Comparison of ENCODE assay signal across 30 mouse cellular contexts in genomic region chr1:37002316-37003008, GRCm38 (mm10). TPM values are rescaled to one million over a fixed set of nuclear protein-coding genes. Genes with fewer than 3 reads are reported as not detected.
A peak's percentile ranks its signal among the peaks of the same experiment; 100 is the strongest.
DNase-seq lines count a peak whose midpoint lies in the region; ATAC-seq and TF ChIP-seq lines count a peak whose summit lies in the region.
"Had no signal": no experiment of that assay in that cellular context is flagged by ENCODE, and none has a peak within 500 bp of the region (broad histone marks: within the 10 kb centered on the region; RNA-seq: fewer than 3 reads in every experiment).

No protein-coding gene starts in this region.

- no peak overlapping the region; the same call in 1 of the 2 replicates for H3K4me2 ChIP-seq in CH12.LX (ENCODE audit: insufficient read depth, low read depth, poor library complexity, severe bottlenecking)
- H3K4me2 ChIP-seq: embryonic facial prominence, embryonic 15.5 days; forebrain, embryonic 12.5 days; heart, embryonic 12.5 days; hindbrain, embryonic 14.5 days; liver, embryonic 15.5 days; lung, embryonic 15.5 days; neural tube, embryonic 13.5 days; stomach, embryonic 15.5 days had no signal

- H3K9me3 ChIP-seq in CH12.LX (replicated peaks; ENCODE audit: low read length) = no peaks in the 10 kb centered on the region
- H3K9me3 ChIP-seq: embryonic facial prominence, embryonic 10.5 days; embryonic facial prominence, embryonic 15.5 days; forebrain, embryonic 12.5 days; heart, embryonic 12.5 days; liver, embryonic 15.5 days; lung, embryonic 15.5 days; midbrain, embryonic 10.5 days; neural tube, embryonic 13.5 days; stomach, embryonic 15.5 days had no signal

- intact Hi-C loops in heart, postnatal 25 days (cut with DNase I) = no loop called here

- no peak for ATAC-seq in granulocyte monocyte progenitor cell, adult 5-6 weeks (replicated peaks; ENCODE audit: poor library complexity, severe bottlenecking)
- ATAC-seq: midbrain, embryonic 16.5 days had no signal

- no peak for TF ChIP-seq POLR2A in CH12.LX (IDR thresholded peaks at IDR 0.05; ENCODE audit: low read depth, low read length)

- no peaks in the 10 kb centered on the region for H3K27me3 ChIP-seq in CH12.LX (replicated peaks)
- H3K27me3 ChIP-seq: embryonic facial prominence, embryonic 15.5 days; forebrain, embryonic 12.5 days; heart, embryonic 12.5 days; liver, embryonic 15.5 days; lung, embryonic 15.5 days; neural tube, embryonic 13.5 days; stomach, embryonic 15.5 days had no signal

- TF ChIP-seq CTCF in CH12.LX (conservative IDR thresholded peaks at IDR 0.05 in 1 of 2, IDR thresholded peaks at IDR 0.05 in 1 of 2; ENCODE audit: low read depth in 2 of 2, low read length in 2 of 2) = peak in 1 of 2 experiments; percentile 25; a peak in 2 of 4 replicates

- no peak for TF ChIP-seq EP300 in CH12.LX (IDR thresholded peaks at IDR 0.05; ENCODE audit: low read length)

- TF ChIP-seq RAD21 in CH12.LX (IDR thresholded peaks at IDR 0.05; ENCODE audit: low read depth, low read length) = no peak; the same call in none of the 2 replicates

- H3K79me2 ChIP-seq in CH12.LX (replicated peaks; ENCODE audit: control insufficient read depth, extremely low read depth, insufficient read depth, poor library complexity, severe bottlenecking) = no peaks in the 10 kb centered on the region

- H3K9ac ChIP-seq in CH12.LX (ENCODE audit: insufficient read depth, low read depth) = no peak overlapping the region
- H3K9ac ChIP-seq: embryonic facial prominence, embryonic 15.5 days; forebrain, embryonic 12.5 days; heart, embryonic 12.5 days; hindbrain, embryonic 14.5 days; liver, embryonic 15.5 days; lung, embryonic 15.5 days; neural tube, embryonic 13.5 days; stomach, embryonic 15.5 days had no signal

- peak; percentile 37 for DNase-seq in heart, adult 11 months
- DNase-seq in heart, postnatal 25 days (ENCODE audit: low spot score) = no peak
- DNase-seq in 416B (ENCODE audit: low read depth) (peak; percentile 55), CH12.LX (ENCODE audit: extremely low read depth) (peak; percentile 24)
- DNase-seq in induced T-regulatory cell, adult 2 months (ENCODE audit: low read depth) = peak; percentile 79
- DNase-seq in gastrocnemius, postnatal 4 days (ENCODE audit: low spot score in 2 of 2) = no peak
- no peak for DNase-seq in frontal cortex, postnatal 25 days (ENCODE audit: low spot score in 2 of 2)
- DNase-seq: adrenal gland, adult 2 months; adrenal gland, postnatal 36 days; cerebellum, adult 8-10 months; cerebellum, postnatal 25 days; kidney, adult 18-20 months; kidney, postnatal 4 days; left cerebral cortex, postnatal 4 days; thymus, postnatal 14 days had no signal

- H3K4me3 ChIP-seq in CH12.LX (replicated peaks in 1 of 3; ENCODE audit: low read depth in 2 of 3, low read length in 2 of 3, poor library complexity in 1 of 3) = no peak overlapping the region
- H3K4me3 ChIP-seq: embryonic facial prominence, embryonic 10.5 days; embryonic facial prominence, embryonic 15.5 days; forebrain, embryonic 12.5 days; heart, embryonic 12.5 days; liver, embryonic 15.5 days; lung, embryonic 15.5 days; midbrain, embryonic 10.5 days; myocyte; neural tube, embryonic 13.5 days; stomach, embryonic 15.5 days had no signal

- H3K36me3 ChIP-seq in CH12.LX (replicated peaks in 1 of 2; ENCODE audit: control insufficient read depth in 1 of 2, insufficient read depth in 1 of 2, low read length in 1 of 2) = no peaks in the 10 kb centered on the region
- H3K36me3 ChIP-seq: embryonic facial prominence, embryonic 10.5 days; embryonic facial prominence, embryonic 15.5 days; forebrain, embryonic 12.5 days; heart, embryonic 12.5 days; liver, embryonic 15.5 days; lung, embryonic 15.5 days; midbrain, embryonic 10.5 days; neural tube, embryonic 13.5 days; stomach, embryonic 15.5 days had no signal

- dilution Hi-C loops in CH12.LX (cut with MboI; ENCODE audit: extremely low pct_ligation_motif_present, extremely low pct_unique_long_range_greater_than_20kb, low sequenced_read_pairs) = no loop called here

- no peak overlapping the region for H3K27ac ChIP-seq in CH12.LX (ENCODE audit: insufficient read depth, low read depth)
- H3K27ac ChIP-seq: embryonic facial prominence, embryonic 10.5 days; embryonic facial prominence, embryonic 15.5 days; forebrain, embryonic 12.5 days; hindbrain, embryonic 14.5 days; liver, embryonic 15.5 days; lung, embryonic 15.5 days; midbrain, embryonic 10.5 days; neural tube, embryonic 13.5 days; stomach, embryonic 15.5 days had no signal

- in situ Hi-C loops in CH12.LX (cut with MboI; ENCODE audit: low pct_ligation_motif_present, low pct_unique_long_range_greater_than_20kb, low sequenced_read_pairs) = no loop called here

- H3K4me1 ChIP-seq in CH12.LX (ENCODE audit: control insufficient read depth in 1 of 2, insufficient read depth in 2 of 2) = peaks cover 14 to 31% of the 10 kb centered on the region in 2 experiments; a peak in 3 of 4 replicates
- H3K4me1 ChIP-seq: embryonic facial prominence, embryonic 15.5 days; heart, embryonic 12.5 days; lung, embryonic 15.5 days; neural tube, embryonic 13.5 days; stomach, embryonic 15.5 days had no signal

TF ChIP-seq in CH12.LX, 34 proteins besides CTCF, POLR2A, EP300 and RAD21:
- TF ChIP-seq USF2 (conservative IDR thresholded peaks at IDR 0.05; ENCODE audit: low read depth, low read length) (no peak), USF1 (IDR thresholded peaks at IDR 0.05; ENCODE audit: low read depth, low read length) (no peak), ZKSCAN1 (IDR thresholded peaks at IDR 0.05; ENCODE audit: borderline replicate concordance, low read depth, low read length) (no peak)

RNA-seq across cellular contexts. Expression of gene Vwa3b, which starts 23.9 kb away (rescaled TPM):
- total RNA-seq in heart, postnatal 25 days (2021) = under 1 TPM; 0.31 to 0.34 TPM
- total RNA-seq in CH12.LX (2012; rRNA removed) (not detected in 2 replicates), CH12.LX (2014; rRNA removed) (not detected in 2 replicates)
- polyA plus RNA-seq in CH12.LX (2012; ENCODE audit: insufficient read length, low read depth) = not detected in 2 replicates
- total RNA-seq in gastrocnemius, postnatal 4 days (2021) = 10 to 100 TPM; 10.4 to 16.7 TPM
- total RNA-seq in granulocyte monocyte progenitor cell, adult 5-6 weeks (2014; fragmentation: Nextera tagmentation) = not detected in 2 replicates
- total RNA-seq in granulocyte monocyte progenitor cell, adult 5-6 weeks (2017) = not detected in 2 replicates
- total RNA-seq: hematopoietic stem cell, adult 5-6 weeks; megakaryocyte progenitor cell, adult 5-6 weeks had no signal
- polyA plus RNA-seq: adrenal gland, adult 2 months; heart, embryonic 12.5 days; liver, embryonic 15.5 days; myocyte had no signal

RNA-seq across cellular contexts. Expression of gene Tmem131, which starts 59.0 kb away (rescaled TPM):
- 10 to 100 TPM; 30.7 to 33.5 TPM for total RNA-seq in heart, postnatal 25 days (2021)
- total RNA-seq in CH12.LX (2012; rRNA removed) (10.1 and 11.5 TPM in 2 replicates), CH12.LX (2014; rRNA removed) (8.3 and 9.7 TPM in 2 replicates)
- 31.0 and 39.9 TPM in 2 replicates for polyA plus RNA-seq in CH12.LX (2012; ENCODE audit: insufficient read length, low read depth)
- total RNA-seq in gastrocnemius, postnatal 4 days (2021) = 10 to 100 TPM; 77.1 to 88.6 TPM
- 30.8 and 35.4 TPM in 2 replicates for total RNA-seq in granulocyte monocyte progenitor cell, adult 5-6 weeks (2014; fragmentation: Nextera tagmentation)
- total RNA-seq in granulocyte monocyte progenitor cell, adult 5-6 weeks (2017) = 12.9 and 13.4 TPM in 2 replicates

Comparison
In these comparisons a context has a peak if more than half of its experiments do, and no peak if none do; other contexts are left out.
1. DNase-seq: peak in heart, adult 11 months (single experiment), 416B (single experiment), CH12.LX (single experiment) and induced T-regulatory cell, adult 2 months (single experiment); none in heart, postnatal 25 days (single experiment), gastrocnemius, postnatal 4 days (0 of 2) and frontal cortex, postnatal 25 days (0 of 2).
2. RNA of gene Vwa3b, which starts 23.9 kb away (total RNA-seq): 10.4 to 16.7 TPM in gastrocnemius, postnatal 4 days; 0.31 to 0.34 TPM in heart, postnatal 25 days, not detected in CH12.LX and not detected in granulocyte monocyte progenitor cell, adult 5-6 weeks; every median in the first group is over 4 times any median in the second.